Mouse (Mus musculus): ENCODE measurements at regions not wholly inside any gene's neighbourhood (a gene's known extent, or its start where the extent isn't known, plus 50 kb on each side); places are given as distances from the start of the nearest gene placed in this dataset.

GRCm38 (mm10) chr4:55297841-55298240 is 52.0 kb upstream of the Rad23b start:
- TF ChIP-seq MAFK (IDR thresholded peaks at IDR 0.05; ENCODE audit: insufficient read depth, low read depth, low read length) (no peak), ZNF384 (IDR thresholded peaks at IDR 0.05; ENCODE audit: low read depth, low read length) (no peak), HCFC1 (IDR thresholded peaks at IDR 0.05; ENCODE audit: borderline replicate concordance, insufficient read depth, low read length) (no peak)

Measured in ES-E14 (cell line).